Mouse (Mus musculus): Measurements from ENCODE around the gene Serpinb1c. TPM values are rescaled to one million over a fixed set of nuclear protein-coding genes. Genes with fewer than 3 reads are reported as not detected.

The Serpinb1c gene
- total and polyA plus RNA-seq, 3 experiments: not detected

GRCm38 (mm10) chr13:32908182-32908581 lies 10.2 kb upstream of the Serpinb1c start:
- Histone ChIP-seq H3K27me3 (ENCODE audit: control insufficient read depth in 1 of 2, insufficient read depth in 2 of 2, low read length in 2 of 2) (no peaks in the 10 kb centered on the region), H3K4me3 (ENCODE audit: control insufficient read depth in 1 of 2, insufficient read depth in 1 of 2, low read depth in 2 of 2, low read length in 2 of 2) (0 out of 4 replicates have a peak overlapping the region, but pooled peaks of 1 of the 2 experiments have one; percentile 12), H3K4me1 (ENCODE audit: control insufficient read depth in 1 of 2, insufficient read depth in 2 of 2, low read length in 2 of 2) (no peaks in the 10 kb centered on the region; a peak in 1 of 4 replicates), H3K36me3 (ENCODE audit: control insufficient read depth in 1 of 2, insufficient read depth in 2 of 2, low read length in 2 of 2) (no peaks in the 10 kb centered on the region), H3K9me3 (replicated peaks; ENCODE audit: insufficient read depth, low read length) (no peaks in the 10 kb centered on the region), H3K79me2 (ENCODE audit: control insufficient read depth, insufficient read depth, low read length, poor library complexity) (no peaks in the 10 kb centered on the region), H3K9ac (ENCODE audit: control insufficient read depth, low read depth, low read length, poor library complexity, severe bottlenecking) (no peak overlapping the region), H3K27ac (ENCODE audit: control insufficient read depth, low read depth, low read length) (no peak overlapping the region)
- DNase-seq (ENCODE audit: low read depth, low spot score): no peak
- TF ChIP-seq TCF12 (IDR thresholded peaks at IDR 0.05; ENCODE audit: low read depth, low read length) (no peak), UBTF (IDR thresholded peaks at IDR 0.05; ENCODE audit: borderline replicate concordance, insufficient read depth, low read depth, low read length) (no peak), NRF1 (IDR thresholded peaks at IDR 0.05; ENCODE audit: insufficient read depth, low read depth, low read length, poor library complexity, severe bottlenecking) (no peak), EP300 (IDR thresholded peaks at IDR 0.05; ENCODE audit: low read depth in 1 of 2, low read length in 2 of 2) (no peak), MYB (IDR thresholded peaks at IDR 0.05; ENCODE audit: low read depth, low read length) (no peak), ZKSCAN1 (IDR thresholded peaks at IDR 0.05; ENCODE audit: low read depth, low read length) (no peak)

GRCm38 (mm10) chr13:32903211-32903873 lies 5.3 kb upstream of the Serpinb1c start:
- Histone ChIP-seq H3K4me1 (ENCODE audit: control insufficient read depth in 1 of 2, insufficient read depth in 2 of 2, low read length in 2 of 2) (no peaks in the 10 kb centered on the region; a peak in 1 of 4 replicates), H3K36me3 (ENCODE audit: control insufficient read depth in 1 of 2, insufficient read depth in 2 of 2, low read length in 2 of 2) (no peaks in the 10 kb centered on the region), H3K9me3 (replicated peaks; ENCODE audit: insufficient read depth, low read length) (no peaks in the 10 kb centered on the region), H3K27me3 (ENCODE audit: control insufficient read depth in 1 of 2, insufficient read depth in 2 of 2, low read length in 2 of 2) (no peaks in the 10 kb centered on the region), H3K79me2 (ENCODE audit: control insufficient read depth, insufficient read depth, low read length, poor library complexity) (no peaks in the 10 kb centered on the region), H3K9ac (ENCODE audit: control insufficient read depth, low read depth, low read length, poor library complexity, severe bottlenecking) (no peak overlapping the region), H3K4me3 (ENCODE audit: control insufficient read depth in 1 of 2, insufficient read depth in 1 of 2, low read depth in 2 of 2, low read length in 2 of 2) (no peak overlapping the region), H3K27ac (ENCODE audit: control insufficient read depth, low read depth, low read length) (no peak overlapping the region)
- DNase-seq (ENCODE audit: low read depth, low spot score): peak; percentile 83
- TF ChIP-seq MEF2A (IDR thresholded peaks at IDR 0.05; ENCODE audit: extremely low read depth, insufficient replicate concordance, low read depth, low read length, poor library complexity, severe bottlenecking) (no peak), BHLHE40 (IDR thresholded peaks at IDR 0.05; ENCODE audit: borderline replicate concordance, low read depth, low read length) (no peak), HCFC1 (IDR thresholded peaks at IDR 0.05; ENCODE audit: low read depth, low read length) (no peak), SIN3A (IDR thresholded peaks at IDR 0.05; ENCODE audit: low read length) (no peak), RAD21 (IDR thresholded peaks at IDR 0.05; ENCODE audit: low read depth, low read length) (peak; percentile 93), ELF1 (IDR thresholded peaks at IDR 0.05; ENCODE audit: low read depth, low read length) (no peak), MAFK (IDR thresholded peaks at IDR 0.05; ENCODE audit: borderline replicate concordance, low read depth, low read length) (no peak), EP300 (IDR thresholded peaks at IDR 0.05; ENCODE audit: low read depth in 1 of 2, low read length in 2 of 2) (no peak), SMC3 (IDR thresholded peaks at IDR 0.05; ENCODE audit: low read depth, low read length) (peak; percentile 94), TBP (IDR thresholded peaks at IDR 0.05; ENCODE audit: low read depth, low read length) (no peak), CHD2 (IDR thresholded peaks at IDR 0.05; ENCODE audit: low read length) (no peak), E2F4 (IDR thresholded peaks at IDR 0.05; ENCODE audit: borderline replicate concordance, low read depth, low read length) (no peak), TAL1 (IDR thresholded peaks at IDR 0.05; ENCODE audit: low read length) (no peak), POLR2AphosphoS5 (IDR thresholded peaks at IDR 0.05; ENCODE audit: borderline replicate concordance, low read depth, low read length) (no peak), GATA1 (IDR thresholded peaks at IDR 0.05; ENCODE audit: low read depth, low read length) (no peak), MYC (IDR thresholded peaks at IDR 0.05; ENCODE audit: low read depth, low read length) (no peak), MAZ (IDR thresholded peaks at IDR 0.05; ENCODE audit: low read depth, low read length) (no peak), MXI1 (IDR thresholded peaks at IDR 0.05; ENCODE audit: low read depth, low read length) (no peak), MYB (IDR thresholded peaks at IDR 0.05; ENCODE audit: low read depth, low read length) (no peak), USF1 (IDR thresholded peaks at IDR 0.05; ENCODE audit: low read depth, low read length) (no peak), POLR2A (IDR thresholded peaks at IDR 0.05; ENCODE audit: control insufficient read depth in 1 of 2, insufficient read depth in 1 of 2, low read depth in 1 of 2, low read length in 2 of 2, poor library complexity in 1 of 2) (no peak), NELFE (IDR thresholded peaks at IDR 0.05; ENCODE audit: low read depth, low read length) (no peak), ZC3H11A (IDR thresholded peaks at IDR 0.05; ENCODE audit: low read depth, low read length) (peak; percentile 91), RCOR1 (IDR thresholded peaks at IDR 0.05; ENCODE audit: low read depth, low read length) (no peak), CTCF (IDR thresholded peaks at IDR 0.05 in 2 of 3, conservative IDR thresholded peaks at IDR 0.05 in 1 of 3; ENCODE audit: control insufficient read depth in 1 of 3, insufficient read depth in 1 of 3, low read depth in 2 of 3, low read length in 3 of 3, poor library complexity in 1 of 3, severe bottlenecking in 1 of 3) (peak; percentile 83 to 96 (median 96)), NRF1 (IDR thresholded peaks at IDR 0.05; ENCODE audit: insufficient read depth, low read depth, low read length, poor library complexity, severe bottlenecking) (no peak), POLR2AphosphoS2 (IDR thresholded peaks at IDR 0.05; ENCODE audit: low read length) (no peak), KAT2A (conservative IDR thresholded peaks at IDR 0.05; ENCODE audit: low read depth, low read length) (no peak)

Data from MEL (cell line).